Mouse (Mus musculus): ENCODE results near the gene Trim44.
A peak's percentile ranks its signal among the peaks of the same experiment; 100 is the strongest.

Gene Trim44

DNA sequence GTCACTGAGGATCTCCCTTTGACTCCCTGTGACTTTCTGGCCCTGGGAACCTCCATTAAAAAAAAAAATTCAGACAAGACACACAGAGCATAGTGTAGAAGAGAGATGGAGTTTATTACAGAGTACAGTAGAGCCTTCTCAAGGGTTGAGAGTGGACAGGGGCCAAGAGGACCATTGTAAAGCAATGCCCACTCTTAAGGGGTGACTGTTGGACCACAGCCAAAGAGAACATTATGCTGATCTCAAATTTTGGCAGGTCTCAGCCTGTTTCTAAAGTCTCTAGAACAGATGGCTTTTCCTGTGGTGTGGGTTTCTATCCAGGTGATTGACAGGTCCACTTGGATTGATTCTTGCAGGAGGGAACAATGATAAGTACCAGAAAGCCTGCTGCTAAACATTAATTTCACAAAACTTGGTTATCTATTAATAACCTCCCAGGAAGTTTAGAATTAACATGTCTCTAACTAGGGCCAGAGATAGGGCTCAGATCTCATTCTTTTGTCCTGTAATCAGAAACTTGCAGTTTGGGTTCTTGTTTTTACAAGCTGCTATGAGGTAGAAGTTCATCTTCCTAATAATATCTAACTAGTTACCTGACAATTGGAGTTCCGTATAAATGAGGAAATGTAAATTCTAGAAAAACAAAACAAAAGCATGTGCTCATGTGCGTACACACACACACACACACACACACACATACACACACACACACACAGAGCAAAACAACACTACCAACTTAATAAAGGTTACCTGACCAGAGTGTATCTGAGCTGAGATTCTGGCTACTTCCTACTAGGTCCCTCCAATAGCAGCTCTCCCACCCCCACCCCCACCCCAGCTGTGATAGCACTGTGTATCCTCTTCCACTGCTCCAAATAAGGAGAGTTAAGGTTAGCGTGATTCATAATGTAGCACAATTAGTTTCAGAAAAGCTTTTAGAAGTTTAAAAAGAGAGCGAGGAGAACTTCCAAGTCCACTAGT lies 1.0 kb downstream of the Trim44 start:
- no peak for DNase-seq (ENCODE audit: low read depth)

DNA sequence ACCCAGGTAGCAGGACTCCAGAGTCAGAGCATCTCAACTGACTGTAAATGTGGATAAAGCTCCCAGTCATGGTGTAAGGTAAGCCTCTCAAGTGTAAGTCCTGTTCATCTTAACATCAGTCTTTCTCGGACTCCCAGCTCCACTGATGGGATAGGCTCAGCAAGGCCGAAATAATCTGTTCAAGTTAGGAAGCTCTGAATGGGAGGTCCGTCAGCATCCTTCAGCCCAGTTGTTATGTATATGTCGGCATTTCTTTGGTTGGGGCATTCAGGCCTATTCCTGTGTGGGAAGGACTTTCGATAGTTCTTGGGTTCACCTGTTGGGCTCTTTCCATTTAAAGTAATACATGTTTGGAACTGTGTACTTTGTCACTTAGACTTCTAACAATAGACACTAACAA lies 3.6 kb downstream of the Trim44 start:
- DNase-seq (ENCODE audit: low read depth): no peak

DNA sequence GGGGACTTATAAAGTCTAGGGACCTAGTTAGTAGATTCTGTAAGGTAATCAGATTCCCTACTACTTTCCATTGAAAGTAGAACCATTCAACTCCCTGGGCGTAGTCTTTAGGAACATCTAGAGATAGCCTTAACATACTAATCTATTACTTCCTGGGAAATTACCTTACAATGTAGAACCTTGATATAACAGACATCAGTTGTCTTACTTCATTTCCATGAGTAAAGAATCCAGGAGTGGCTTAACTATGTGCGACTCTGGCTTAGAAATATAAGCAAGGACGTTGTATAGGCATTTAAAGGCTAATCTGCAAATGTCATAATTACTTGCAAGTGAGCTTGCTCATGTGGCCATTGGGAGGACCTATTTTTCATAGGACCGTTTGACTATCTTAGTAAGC lies 4.3 kb downstream of the Trim44 start:
- no peak for DNase-seq (ENCODE audit: low read depth)

DNA sequence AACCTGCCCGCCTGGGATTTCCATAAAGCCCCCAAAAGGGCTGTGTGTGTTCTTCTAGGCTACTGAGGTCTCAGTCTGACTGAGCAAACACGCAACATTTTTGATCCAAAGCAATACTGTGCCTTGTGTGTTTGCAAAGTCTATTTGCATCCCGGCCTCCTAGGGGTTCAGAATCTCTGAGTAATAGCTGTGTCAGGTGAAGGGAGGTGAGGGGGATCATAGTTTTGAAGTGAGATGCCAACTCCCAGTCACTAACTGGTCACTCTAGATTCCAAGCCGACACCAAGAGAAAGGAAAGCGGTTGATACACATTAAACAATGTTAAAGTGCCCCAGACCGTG lies 6.3 kb downstream of the Trim44 start:
- no peak for DNase-seq (ENCODE audit: low read depth)

DNA sequence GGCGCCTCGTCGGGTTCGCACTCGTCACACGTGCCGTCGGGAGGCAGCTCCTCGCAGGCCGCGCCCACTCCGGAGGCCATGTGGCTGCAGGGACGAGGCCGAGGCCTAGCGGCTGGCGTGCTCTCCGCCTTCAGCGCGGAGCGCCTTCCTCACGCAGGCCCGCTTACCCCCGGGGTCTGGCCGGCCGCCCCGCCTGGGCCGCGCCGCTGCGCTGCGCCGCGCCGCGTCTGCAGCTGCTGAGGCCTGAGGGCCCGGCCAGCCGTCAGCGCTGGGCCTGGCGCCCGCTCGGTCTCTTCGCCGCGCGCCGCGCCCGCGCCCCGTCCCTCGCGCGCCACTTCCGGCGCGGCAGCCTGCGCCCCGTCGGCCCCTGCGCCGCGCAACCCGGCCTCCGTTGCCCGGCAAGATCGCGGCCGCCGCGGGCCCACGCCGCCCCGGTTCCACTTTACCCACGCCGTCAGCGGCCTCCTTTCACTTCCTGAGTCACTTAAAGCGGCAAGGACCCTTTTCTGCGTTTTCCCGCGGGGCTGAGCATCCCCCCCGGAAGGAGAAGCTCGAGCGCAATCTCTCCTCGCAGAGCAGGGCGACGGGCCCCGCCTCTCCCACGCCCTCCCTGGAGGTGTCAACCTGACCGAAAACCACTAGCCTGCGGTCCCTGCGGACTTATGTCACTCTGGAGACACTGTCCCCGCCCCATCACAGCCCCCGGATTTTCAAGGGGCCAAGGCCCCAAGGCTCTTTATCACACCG lies 6.8 kb downstream of the Trim44 start:
- DNase-seq (ENCODE audit: low read depth): peak; percentile 69

DNA sequence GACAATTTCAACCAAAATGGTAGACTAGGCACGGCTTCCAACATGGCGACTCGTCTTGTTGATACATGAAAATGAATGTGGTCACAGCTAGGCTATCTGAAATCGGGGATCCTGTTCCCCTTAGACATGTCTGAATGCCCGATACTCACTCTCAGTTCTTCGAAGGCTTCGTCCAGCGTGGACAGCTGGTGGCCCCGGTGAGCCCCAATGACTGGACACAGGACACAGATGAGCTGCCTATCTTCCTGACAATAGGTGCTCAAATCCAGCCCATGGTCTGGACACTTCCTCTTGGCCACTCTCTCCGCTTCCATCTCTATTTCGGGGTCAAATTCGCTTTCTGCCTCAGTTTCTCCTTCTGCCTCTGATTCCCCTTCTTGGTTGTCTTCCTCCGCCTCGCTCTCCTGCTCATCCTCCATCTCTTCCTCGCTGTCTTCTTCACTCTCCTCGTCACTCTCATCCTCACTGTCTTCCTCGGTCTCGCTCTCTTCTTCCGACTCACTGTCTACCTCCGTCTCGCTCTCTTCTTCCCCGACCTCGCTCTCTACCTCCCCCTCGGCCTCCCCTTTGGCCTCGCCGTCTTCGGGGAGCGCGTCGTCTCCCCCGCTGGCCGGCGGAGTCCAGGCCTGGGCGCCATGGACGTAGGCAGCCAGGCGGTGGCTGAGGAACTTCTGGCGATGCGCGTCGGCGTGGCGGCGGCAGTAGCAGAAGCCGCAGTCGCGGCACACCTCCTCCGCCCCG lies 7.6 kb downstream of the Trim44 start:
- DNase-seq (ENCODE audit: low read depth): no peak

DNA sequence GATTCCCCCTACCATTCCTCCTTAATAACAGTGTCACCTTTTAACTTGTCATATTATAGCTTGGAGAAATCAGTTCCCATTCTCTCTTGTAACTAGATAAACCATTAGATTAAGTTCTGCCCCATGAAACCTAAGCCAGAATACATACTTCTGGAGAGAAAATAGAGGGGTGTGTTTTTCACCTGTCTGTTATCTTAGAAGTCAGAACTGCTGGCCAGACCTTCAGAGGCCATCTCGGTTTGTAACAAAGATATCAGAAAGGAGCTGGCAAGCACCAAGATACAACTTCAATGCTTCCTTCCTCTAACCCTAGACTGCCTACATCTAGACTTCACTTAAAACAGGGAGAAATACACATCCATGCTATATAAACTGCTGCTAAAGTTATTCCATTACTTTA lies 11.1 kb downstream of the Trim44 start:
- no peak for DNase-seq (ENCODE audit: low read depth)

DNA sequence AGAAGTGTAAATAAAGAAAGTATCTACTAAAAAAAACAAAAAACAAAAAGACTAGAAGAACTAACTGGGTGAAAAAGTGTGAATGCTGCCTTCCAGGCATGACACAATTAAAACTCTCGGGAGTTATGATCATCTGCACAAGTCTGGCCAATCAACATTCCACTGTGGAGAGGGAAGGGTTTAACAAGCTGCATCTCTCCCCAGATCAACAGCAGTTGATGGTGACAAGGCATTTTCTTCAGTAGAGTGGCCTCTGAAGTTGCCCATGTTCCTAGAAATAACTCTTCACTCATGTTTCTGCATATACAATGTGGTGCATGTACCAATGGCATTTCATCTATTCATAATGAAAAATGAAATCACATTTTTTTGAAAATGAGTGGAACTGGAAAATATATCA lies 14.2 kb downstream of the Trim44 start:
- DNase-seq (ENCODE audit: low read depth): no peak

DNA sequence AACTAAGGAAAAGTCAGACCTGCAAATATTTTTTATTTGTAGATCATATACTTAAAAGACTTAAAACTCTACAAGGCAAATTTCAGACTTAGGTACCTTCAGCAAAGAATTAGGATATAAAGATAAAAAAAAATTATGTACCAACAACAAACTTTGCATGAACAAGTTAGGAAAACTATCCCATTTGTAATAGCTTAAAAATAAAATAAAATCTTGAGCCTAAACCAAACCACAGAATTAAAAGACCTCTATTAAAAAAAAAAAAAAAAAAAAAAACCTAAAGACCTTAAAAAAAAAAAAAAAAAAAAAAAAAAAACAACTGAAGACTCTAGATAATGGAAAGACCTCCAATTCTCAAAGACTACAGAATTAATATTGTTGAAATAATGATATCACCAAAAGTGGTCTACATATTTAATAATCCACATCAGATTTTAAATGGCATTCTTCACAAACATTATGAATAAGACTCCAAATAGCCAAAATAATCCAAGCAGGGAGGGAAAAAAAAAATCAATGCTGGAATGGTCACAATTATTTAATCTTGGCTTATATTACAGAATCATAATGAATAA lies 22.2 kb downstream of the Trim44 start:
- DNase-seq (ENCODE audit: low read depth): no peak

DNA sequence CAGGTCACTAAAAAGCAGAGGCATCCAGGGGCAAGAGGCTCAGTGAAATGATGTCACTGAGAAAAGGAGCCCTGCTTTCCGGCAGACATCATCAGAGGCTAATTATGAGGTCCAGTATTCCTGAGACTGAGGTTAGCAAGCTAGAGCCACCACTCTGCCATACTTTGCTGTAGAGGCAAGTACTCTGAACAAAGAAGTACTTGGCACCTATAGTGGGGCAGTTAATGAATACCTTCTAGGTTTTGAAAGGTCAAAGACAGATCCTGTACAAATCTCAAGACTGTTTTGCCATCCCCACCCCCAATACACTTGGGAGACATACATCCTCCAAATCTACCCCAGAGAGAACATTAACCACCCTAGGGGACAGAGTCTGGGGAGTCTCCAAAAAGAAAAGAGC lies 23.1 kb downstream of the Trim44 start:
- no peak for DNase-seq (ENCODE audit: low read depth)

DNA sequence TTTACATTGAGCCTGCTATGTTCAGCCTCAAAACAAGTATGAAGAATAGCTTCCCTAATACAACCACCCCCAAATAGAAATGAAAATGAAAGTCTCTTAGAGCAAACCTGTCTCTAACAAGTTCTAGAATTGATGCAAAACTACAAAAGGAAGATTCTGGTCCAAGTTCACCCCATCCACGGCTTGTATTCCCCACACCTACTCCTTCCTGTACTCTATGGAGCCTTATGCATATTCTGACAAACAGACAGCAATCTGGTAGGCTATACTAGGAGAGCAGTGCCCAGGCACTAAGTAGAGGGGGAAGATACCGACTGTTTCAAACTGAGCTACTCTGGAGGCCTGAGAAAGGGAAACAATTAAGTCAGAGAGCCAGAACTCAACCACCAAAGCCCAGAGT lies 23.6 kb downstream of the Trim44 start:
- DNase-seq (ENCODE audit: low read depth): no peak

DNA sequence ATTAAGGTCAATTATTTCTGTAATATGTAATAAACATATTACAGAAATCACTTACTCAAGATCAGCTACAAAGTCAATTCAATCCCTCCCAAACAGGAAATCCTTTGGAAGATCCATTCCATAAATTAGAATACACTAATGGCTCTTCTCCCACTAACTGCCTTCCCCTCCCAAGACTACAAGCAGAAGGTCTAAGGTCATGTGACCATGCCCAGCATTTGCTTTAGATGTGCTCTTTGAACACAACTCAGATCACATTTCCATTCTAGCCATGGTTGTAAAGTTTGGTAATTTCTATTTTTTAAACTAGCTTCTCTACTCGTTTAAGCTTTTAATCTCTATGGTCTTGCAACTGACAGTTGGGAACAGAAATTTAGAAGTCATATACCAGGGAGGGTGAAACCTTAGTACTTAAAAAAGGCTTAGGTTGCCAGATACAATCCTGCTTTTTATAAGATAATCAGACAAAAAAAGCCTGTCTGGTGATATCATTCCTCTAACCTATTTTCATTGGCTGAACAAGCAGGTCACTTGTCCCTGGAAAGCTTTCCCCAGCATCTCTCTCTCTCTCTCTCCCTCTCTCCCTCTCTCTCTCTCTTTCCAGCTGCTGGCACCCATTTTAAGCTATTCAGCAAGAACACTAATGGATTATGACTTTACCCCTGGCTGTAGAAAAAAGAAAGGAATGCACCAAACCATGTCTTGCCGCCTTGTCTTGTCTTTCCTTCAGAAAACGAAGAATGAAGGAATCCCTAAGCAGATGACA lies 24.4 kb downstream of the Trim44 start:
- no peak for DNase-seq (ENCODE audit: low read depth)

DNA sequence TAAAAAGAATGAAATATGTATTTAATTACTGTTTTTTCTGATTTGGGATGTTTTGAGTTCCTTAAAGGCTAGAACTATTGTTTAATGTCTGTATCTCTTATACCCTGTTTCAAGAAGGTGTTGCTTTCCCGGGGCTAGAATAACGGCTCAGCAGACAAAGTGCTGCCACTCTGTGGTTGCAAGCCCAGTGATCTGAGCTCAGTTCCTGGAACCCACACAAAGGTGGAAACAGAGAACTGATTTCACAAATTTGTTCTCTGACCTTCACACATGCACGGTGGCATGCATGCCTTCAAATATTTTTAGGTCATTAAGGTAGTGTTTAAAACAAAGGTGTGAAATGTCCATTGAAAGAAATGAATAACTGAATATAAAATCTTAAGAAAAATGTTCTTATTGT lies 25.1 kb downstream of the Trim44 start:
- no peak for DNase-seq (ENCODE audit: low read depth)

DNA sequence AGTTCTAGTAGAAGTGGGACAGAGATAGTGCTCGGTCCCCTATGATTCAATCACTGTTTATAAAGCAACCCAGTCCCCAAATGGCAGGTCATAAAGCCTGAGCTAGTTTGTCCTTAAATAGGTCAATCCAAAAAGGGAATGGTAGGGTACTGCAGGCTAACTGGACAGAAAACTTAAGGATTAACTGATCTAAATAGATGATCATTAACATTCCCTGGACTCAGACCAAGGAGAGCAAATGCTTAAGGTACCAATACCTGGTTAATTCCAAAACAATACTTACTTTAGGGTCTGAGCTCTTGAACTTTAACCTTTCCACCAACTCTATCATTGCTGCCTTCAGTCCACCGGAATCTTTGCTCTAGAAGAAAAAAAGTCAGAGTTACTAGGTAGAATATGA lies 27.0 kb downstream of the Trim44 start:
- DNase-seq (ENCODE audit: low read depth): no peak

DNA sequence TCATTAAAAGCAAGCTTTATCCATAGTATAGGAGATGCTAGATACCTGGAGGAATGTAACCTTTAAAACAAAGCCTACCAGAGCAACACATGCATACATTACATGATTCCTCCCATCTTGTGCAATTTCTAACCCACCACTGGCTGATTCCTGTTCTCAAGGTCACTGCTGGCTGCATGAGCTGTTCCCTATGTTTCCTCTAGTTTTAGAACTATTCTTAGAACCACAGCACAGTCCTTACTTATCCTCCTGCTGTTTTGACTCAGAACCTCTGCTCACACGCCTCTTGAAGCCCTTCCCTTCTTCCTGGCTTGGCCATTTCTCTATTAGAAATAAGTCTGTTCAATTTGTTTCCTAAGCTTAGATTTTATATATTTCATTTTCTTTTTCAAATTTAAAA lies 28.7 kb downstream of the Trim44 start:
- no peak for DNase-seq (ENCODE audit: low read depth)

DNA sequence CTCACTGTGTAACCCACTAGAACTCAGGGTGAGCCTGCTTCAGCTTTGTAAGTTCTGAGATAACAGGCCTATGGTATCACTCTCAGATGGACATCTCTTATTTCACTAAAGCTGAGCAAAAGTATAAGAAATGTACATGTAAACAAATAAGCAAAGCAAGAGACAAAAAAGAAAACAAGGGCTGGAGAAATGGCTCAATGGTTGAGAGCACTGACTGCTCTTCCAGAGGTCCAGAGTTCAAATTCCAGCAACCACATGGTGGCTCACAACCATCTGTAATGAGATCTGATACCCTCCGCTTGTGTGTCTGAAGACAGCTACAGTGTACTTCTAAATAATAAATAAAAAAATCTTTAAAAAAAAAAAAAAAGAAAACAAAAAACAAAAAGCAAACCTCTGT lies 29.2 kb downstream of the Trim44 start:
- DNase-seq (ENCODE audit: low read depth): no peak

DNA sequence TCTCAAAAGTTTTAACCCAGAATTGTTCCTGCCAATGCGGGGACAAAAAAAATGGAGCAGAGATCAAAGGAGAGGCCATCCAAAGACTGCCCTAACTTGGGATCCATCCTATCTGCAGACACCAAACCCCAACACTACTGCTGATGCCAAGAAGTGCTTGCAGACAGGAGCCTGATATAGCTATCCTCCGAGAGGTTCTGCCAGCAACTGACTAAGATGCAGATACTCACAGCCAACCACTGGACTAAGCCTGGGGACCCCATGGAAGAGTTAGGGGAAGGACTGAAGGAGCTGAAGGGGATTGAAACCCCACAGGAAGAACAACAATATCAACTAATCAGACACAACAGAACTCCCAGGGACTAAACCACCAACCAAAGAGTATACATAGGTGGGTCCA lies 30.3 kb downstream of the Trim44 start:
- no peak for DNase-seq (ENCODE audit: low read depth)

DNA sequence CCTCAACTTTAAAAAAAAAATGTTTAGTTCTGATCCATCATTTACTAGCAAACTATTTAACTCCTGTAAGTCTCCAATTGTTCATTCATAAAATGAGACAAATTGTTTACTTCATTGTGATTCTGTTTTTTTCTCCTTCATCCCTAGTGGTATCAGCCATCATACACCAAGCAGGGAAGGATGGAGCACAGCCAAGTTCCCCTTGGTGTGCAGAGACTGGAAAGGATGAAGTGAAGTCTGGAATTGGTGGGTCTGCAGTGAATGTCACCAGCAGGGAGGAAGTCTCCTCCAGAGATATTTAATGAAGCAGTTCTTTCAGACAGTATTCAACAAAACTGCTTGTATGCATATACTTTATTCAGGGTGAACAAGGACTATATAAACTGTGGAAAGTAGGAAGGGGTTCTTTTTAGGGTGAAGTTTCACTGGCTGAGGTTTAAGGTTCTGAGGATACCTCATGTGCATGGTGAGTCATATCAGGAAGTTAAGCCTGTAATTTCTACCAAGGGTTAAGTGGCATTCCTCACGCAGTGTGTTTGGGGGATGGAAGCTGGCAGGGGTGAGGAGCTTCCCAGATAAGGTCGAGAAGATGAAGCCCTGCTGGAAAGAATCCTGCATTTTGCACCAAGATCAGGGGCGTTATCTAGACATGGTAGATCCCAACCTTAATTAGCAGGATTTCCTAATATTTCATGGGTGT lies 34.1 kb downstream of the Trim44 start:
- DNase-seq (ENCODE audit: low read depth): no peak

DNA sequence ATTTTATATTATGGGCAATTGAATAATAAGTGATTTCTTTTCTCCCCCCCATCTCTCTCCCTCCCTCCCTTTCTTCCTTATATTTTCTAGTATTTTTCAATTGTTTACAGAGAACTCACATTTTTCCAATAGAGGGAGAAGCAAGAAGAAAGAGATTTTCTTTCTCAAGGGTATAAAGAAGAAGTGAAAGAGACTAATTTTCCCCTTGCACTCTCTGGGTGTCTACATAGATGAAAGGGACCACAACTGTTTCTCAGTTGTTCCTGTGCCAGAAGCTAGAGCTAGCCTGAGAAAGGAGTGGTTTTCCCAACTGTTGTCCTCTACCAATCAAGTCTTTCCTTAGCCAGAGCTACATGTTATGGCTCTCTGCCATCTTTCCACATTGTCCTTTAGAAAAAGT lies 34.9 kb downstream of the Trim44 start:
- DNase-seq (ENCODE audit: low read depth): no peak

DNA sequence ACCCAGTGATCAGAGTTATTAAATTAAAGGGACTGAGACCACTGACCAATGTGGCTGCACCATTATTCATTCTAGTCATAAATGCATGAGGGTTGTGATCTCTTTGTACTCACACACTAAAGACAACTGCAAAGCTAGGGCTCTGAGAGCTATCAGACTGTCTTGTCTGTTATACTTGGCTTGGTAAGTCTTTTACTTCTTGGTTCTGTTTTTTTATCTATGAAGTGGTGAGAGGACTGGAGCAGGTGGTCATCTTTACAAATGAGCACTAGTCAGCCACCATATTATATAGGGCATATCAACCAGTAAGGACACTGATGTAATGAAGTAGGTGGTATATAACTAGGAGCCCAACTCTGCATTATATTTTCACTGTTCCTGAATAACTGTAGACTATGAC lies 36.3 kb downstream of the Trim44 start:
- no peak for DNase-seq (ENCODE audit: low read depth)

DNA sequence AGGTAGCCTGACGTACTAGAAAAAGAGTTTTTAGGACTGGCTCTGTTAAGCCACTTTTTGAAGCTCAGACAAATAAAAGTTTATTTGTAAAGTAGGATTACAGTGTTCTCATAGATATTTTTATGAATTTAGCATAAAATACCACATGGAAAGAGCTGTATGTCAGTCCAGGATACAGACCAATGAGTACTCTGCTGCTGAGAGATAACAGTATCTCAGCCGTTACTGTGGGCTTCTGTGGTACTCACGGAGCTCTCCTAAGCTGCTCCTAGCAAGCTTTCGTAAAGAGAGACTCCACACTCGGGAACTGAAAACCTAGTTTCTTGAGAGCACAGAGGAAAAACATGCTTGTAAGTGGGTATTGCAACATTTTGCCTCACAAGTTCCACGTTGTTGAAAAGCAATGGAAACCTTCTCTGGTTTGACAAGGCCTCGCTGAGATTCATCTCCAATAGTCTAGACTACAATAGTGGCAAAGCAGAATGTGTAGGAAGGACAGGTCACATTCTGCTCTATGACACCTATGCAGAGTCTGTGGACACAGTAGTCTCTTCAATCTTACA lies 41.6 kb downstream of the Trim44 start:
- no peak for DNase-seq (ENCODE audit: low read depth)

Measured in c-Kit-positive CD71-negative TER-119-negative erythroid progenitor cells, embryonic 14.5 days (primary cell).